Mouse (Mus musculus) cerebellum, adult 11 months (tissue): ENCODE measurements around the gene Mgrn1.
A peak's percentile ranks its signal among the peaks of the same experiment; 100 is the strongest.

Experiments used
- DNase-seq: peaks from one replicate; pipeline ENCODE4 v3.0.0; 2022

Mgrn1 gene

GRCm38 (mm10) chr16:4909745-4910144 lies 23.7 kb downstream of the Mgrn1 start:
- no peak for DNase-seq

DNA sequence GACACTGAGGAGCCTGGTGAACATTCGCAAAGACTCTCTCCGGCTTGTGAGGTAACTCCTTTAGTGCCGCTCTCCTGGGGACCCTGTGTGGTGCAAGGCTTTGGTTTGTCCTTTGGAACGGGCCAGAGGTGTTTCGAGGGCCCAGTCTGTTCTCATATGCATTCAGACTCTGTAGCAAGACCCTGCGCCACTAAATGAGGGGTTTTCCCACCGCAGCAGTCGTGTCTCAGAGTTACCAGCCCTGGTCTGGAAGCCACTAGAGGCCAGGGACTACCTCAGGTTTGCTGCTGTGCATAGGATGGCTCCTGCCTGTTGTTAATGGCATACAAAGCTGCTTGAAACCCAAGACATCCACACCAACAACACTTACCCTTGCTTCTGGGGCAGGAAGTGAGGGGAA lies 24.7 kb downstream of the Mgrn1 start:
- no peak for DNase-seq

- DNase-seq, result no peak
These were observed 26.1 kb downstream of the Mgrn1 start for GRCm38 (mm10) chr16:4912074-4912648.

DNA sequence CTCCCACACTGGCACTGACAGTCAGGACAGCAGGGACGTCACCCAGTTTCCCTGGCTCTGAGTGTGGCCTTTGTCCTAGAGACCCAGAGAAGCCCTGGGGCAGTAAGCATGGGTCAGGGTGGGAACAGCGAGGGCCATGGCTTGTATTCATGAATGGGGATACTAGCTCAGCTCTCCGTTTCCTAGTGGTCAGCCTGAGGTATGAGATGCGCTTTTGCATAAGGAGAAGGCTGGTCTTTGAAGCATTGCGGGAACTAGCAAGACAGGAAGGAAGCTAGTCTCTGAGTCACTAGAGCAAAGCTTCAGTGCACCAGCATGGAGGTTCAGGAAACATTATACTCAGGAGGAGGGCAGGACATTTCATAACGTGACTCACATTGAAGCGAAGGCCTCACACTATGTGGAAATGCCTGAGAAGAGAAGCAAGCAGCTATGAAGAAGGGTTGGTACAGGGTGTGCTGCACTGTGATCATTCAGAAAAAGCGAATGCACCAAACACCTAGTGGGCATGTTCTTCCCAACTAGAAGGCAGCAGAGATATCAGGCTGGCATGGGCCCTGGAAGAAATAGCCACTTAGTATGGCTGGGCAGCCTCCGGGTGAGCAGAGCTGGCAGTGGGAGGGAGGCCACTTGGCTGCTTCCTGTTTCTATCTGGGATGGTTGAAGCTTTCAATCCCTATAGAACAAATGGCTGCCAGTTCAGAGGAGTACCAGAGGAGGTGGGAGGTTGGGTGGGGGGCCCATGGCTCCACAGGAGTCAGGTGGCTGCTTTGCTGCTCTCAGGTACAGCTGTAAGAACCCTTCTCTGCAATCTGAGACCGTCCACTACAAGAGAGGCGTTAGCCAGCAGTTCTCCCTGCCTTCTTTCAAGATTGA lies 27.1 kb downstream of the Mgrn1 start:
- no peak for DNase-seq

DNA sequence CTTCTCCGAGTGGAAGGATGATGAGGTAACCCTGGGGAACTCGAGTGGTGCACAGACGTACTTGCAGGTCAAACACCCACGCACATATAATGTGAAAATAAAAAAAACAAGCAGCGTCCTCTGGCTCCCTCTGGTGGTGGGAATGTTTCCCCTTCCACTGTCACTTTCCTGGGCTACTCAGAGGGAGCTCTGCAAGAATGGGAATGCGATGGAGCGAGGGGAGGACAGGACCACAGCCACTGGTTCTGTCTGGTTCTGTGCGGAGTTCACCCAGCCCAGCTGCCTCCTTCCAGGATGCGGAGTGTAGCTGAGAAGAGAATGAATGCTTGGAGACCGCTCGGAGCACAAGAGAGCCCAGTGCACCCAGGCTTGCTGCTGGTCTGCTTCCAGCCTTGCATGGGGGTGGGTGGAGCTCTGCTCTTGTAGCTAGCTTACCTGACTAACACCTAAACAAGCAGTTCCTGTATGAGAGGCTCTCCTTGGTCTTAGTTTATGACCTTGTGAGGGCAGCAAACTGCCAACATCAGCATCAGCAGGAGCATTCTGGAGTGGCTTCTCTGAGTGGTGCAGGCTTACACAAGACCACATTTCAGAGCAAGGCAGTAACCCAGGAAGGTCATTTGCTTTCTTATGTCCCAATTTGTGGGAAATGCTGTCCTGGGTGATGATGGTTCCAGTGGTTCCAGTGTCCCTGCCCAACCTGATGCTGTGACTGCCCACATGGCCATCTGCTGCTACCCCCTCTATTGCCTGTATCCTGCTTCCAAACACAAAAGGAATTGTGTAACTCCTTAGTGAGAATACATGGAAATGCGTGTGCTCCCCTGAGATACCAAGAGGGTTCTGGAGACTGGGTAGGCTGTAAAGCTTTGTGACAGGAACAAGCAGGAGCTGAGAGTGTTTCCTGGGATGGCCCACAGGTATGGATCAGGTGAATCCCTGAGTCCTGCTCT lies 28.0 kb downstream of the Mgrn1 start:
- DNase-seq, result peak; percentile 77

DNA sequence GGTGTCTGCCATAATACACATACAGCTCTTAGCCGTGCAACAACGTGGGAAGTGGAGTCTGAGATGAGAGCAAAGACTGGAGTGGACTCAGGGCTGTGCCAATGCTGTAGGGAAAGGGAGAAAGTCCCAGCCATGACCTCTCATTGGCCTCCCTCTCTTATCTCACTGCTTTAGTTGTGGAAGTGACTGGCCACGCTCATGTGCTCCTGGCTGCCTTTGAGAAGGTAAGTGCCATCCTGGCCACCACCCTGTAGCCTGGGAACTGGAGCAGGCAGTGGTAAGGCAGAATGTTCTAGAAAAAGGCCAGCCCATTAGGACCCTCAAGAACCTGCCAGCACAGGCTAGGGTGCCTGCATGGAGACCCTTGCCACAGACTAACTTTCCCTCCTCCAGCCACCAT lies 29.9 kb downstream of the Mgrn1 start:
- no peak for DNase-seq

- no peak for DNase-seq
These were observed 30.6 kb downstream of the Mgrn1 start for GRCm38 (mm10) chr16:4916608-4917007.

GRCm38 (mm10) chr16:4920556-4920955 lies 34.5 kb downstream of the Mgrn1 start:
- DNase-seq, result no peak

DNA sequence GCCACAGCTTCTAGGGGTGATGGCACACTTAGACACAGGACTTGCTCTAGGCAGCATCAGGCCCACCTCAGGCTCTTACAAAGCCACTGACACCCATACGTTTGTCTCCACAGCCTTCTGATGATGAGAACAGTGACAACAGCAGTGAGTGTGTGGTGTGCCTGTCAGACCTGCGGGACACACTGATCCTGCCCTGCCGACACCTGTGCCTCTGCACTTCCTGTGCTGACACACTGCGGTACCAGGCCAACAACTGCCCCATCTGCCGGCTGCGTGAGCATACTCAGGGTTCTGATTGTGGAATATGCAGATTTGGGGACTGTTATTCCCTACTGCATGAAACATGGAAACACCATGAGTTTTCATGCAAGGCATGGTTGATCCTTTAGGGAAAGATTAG lies 36.4 kb downstream of the Mgrn1 start:
- DNase-seq, result no peak

DNA sequence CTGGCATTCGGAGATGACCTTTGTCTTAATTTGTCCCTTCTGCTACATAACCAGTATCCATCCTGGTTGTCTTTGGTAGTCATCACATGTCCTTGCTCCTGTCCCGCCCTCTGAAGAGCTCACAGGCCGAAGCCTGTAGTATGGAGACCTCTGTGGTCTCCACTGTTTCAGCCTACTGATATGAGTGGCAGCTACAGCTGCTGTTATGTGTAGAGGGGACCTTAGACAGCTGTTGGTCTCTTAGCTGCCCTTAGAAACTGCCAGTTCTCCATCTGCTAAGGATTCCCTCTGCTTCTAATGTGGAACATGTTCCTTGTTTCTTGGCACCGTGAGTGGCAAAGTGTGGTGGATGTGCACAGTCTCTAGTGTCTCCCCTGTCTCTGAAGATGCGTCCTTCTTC lies 37.9 kb downstream of the Mgrn1 start:
- DNase-seq, result no peak

DNA sequence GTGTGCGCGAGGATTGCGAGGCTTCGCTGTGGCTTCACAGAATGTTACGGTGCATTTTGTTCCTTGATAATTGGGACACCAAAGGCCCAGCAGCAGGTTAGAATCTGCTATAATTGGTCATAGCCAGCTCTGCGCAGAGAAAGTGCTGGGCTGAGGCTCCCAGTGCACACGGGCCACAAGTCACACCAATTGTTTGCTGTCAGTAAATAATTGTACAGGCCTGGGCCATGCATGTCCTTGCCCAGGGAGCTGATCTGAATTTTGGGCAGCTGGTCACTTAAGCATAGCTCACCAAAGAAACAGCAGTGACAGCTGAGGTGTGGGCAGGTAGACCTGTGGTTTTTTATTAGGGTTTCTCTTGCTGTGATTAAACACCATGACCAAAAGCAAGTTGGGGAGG lies 41.9 kb downstream of the Mgrn1 start:
- no peak for DNase-seq

DNA sequence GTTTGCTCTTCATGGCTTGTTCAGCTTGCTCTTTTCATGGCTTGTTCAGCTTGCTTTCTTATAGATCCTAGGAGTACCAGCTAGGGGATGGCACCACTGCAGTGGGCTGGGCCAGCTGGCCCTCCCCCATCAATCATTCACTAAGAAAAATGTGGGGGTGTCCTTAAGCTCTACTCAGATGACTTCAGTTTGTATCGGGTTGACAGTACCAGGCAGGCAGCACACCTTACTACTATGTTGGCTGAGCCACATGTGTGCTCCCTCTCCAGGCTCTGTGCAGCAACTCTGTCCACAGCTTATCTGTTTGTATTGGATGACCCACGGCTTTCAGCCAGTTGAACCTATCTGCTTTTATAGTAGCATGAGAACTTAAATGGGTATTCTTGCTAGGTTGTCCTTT lies 42.4 kb downstream of the Mgrn1 start:
- DNase-seq, result no peak

DNA sequence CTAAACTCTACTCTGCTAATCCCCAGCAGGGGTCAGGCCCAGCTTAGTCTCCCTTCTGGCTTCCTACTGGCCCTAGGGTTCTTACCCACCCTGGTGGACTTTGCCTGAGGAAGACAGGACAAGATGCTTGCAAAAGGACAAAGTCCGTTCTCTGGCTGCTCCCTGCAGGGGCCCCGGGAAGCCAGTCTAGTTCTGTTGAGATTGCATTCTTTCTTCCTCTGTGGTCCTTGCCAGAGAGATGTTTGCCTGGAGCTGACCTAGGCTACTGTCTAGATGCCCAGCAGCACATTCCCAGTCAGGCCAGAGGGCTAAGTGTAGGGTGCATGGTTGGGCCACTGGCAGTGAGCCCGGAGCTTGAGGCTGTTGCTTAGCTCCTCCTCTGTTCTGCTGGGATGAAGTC lies 46.4 kb downstream of the Mgrn1 start:
- DNase-seq, result no peak

GRCm38 (mm10) chr16:4935430-4935829 lies 49.4 kb downstream of the Mgrn1 start:
- no peak for DNase-seq

DNA sequence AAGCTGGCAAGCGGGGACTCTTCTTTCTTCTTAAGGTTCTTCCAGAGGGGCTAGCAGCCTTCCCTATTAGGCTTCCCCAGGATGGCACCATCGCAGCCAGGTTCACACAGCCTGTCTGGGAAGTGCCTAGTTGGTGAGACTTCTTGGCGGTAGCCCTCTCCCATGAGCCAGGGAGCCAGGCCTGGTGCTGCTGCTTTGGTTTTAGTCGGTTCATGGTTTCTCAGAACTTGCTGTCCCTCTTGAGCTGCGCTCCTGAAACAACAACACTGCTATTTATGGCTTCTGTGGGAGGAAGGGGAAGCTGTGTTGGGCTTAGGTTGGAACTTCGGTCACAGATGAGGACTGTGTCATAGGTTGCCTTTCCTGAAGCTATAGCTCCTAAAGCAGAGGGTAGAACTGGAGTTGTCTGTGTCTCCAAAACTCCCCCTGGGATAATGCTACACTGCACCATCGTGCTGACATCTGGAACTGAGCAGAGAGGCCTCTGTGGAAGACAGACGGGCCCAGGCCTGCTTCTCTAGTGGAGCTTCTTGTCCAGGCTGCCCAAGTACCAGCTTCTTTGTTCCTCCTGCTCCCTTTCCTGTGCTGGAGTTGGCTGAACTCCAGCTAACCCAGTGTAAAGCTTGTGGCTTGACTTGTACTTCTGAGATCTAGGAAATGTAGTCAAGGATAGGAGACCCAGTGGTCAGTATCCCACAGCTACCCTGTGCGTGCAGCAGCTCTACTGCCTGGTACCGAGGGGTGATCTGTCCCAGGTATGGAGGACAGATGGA lies 50.1 kb downstream of the Mgrn1 start:
- DNase-seq, result no peak

- no peak for DNase-seq
These were observed 51.5 kb downstream of the Mgrn1 start for GRCm38 (mm10) chr16:4937351-4938190.

- DNase-seq, result no peak
These were observed 52.4 kb downstream of the Mgrn1 start, which contains the start of gene Nudt16l1 for GRCm38 (mm10) chr16:4938461-4938860. Gene Nudt16l1 (plus strand): TSS chr16:4938761.

DNA sequence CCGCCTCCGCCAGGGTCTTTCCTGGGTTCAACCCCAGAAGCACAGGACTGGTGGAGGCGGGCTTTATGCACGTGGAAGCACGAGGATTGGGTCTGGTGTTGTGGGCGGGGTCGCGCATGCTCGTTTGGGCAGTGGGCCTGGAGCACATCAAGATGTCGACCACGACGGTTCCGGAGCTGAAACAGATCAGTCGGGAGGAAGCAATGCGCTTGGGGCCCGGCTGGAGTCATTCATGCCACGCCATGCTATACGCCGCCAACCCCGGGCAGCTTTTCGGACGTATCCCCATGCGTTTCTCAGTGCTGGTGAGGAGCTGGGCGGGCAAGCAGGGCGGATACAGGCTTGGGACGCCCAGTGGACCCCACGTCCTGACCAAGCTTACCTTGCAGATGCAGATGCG lies 52.9 kb downstream of the Mgrn1 start:
- DNase-seq, result peak; percentile 93

GRCm38 (mm10) chr16:4939412-4939811 lies 53.4 kb downstream of the Mgrn1 start:
- DNase-seq, result no peak

DNA sequence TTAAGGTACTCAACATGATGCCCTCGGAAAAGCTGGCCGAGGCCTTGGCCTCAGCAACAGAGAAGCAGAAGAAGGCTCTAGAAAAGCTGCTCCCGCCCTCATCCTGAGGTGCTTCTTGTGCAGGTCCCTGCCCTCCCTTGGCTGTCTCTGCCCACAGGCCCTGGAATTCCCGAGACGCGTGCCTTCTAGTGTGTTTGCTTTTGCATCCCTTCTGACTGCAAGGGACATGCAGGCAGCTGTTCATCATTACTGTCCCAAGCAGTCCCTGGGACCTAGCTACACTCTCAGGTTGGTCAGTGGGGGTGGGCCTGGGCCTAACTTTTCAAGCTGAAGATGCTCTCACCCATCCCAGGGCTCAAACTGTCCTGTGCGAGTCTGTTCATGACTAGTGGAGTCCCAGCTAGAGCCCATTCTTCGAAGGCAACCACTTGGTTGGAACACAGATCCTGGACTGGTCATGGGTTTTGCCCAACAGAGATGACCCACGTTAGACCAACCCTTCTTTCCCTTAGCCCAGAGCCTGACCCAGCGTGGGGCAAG lies 54.3 kb downstream of the Mgrn1 start:
- no peak for DNase-seq

DNA sequence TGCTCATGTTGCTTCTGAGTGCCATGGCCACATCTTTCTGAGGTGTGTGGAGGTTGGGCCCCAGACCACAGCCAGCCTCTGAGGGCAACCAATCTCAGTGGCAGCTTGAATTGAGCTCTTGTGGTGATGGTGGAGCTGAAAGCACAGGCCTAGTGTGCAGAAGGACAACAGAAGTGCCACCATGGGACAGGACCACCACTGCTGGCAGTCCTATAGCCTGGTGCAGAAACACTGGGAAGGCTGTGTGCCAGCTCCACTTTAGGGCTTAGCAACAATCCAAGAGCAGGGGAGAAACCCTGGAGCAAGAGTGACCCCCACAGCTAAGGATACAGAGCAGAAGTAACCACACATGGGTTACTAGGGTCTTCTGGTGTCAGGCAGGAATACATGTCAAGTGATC lies 55.0 kb downstream of the Mgrn1 start:
- DNase-seq, result no peak
